Mouse (Mus musculus) embryo, embryonic 10.5 days (tissue): ENCODE results near the gene Adgrl1.
A peak's percentile ranks its signal among the peaks of the same experiment; 100 is the strongest.

Experiments used
- DNase-seq: peaks from one replicate; pipeline ENCODE4 v3.0.0-alpha.2; 2015; ENCODE audit warnings: low spot score

Gene Adgrl1

GRCm38 (mm10) chr8:83899363-83900252 lies at the start of gene Adgrl1:
Gene Adgrl1 (plus strand): TSS chr8:83900105.
- peak; percentile 96 for DNase-seq

- DNase-seq, result peak; percentile 9
Observed at GRCm38 (mm10) chr8:83852329-83852728, 47.6 kb upstream of the Adgrl1 start.

- no peak for DNase-seq
Observed at GRCm38 (mm10) chr8:83853323-83854050, 46.4 kb upstream of the Adgrl1 start.

GRCm38 (mm10) chr8:83856486-83857065 lies 43.3 kb upstream of the Adgrl1 start:
- DNase-seq, result no peak

GRCm38 (mm10) chr8:83862439-83863268 lies 37.3 kb upstream of the Adgrl1 start:
- peak; percentile 49 for DNase-seq

GRCm38 (mm10) chr8:83874881-83875655 lies 24.8 kb upstream of the Adgrl1 start:
- DNase-seq, result peak; percentile 78

DNA sequence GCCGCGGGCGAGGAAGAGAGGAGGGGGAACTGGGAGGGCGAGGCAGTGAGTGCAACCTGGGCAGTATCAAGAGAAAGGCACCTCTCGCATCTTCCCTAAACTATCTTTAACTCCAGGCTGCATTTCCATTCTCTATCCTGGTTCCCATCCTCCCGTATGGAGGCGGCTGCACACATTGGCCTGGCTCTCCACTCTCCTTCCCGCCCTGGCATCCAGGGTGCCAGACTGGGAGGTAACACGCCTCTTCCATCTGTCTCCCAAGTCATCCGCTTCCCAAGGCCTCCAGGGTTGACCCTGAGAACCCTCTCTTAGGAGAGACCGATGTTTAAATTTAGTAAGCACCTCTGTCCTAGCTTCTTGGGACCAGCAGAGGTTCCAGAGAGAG lies 24.3 kb upstream of the Adgrl1 start:
- DNase-seq, result no peak

DNA sequence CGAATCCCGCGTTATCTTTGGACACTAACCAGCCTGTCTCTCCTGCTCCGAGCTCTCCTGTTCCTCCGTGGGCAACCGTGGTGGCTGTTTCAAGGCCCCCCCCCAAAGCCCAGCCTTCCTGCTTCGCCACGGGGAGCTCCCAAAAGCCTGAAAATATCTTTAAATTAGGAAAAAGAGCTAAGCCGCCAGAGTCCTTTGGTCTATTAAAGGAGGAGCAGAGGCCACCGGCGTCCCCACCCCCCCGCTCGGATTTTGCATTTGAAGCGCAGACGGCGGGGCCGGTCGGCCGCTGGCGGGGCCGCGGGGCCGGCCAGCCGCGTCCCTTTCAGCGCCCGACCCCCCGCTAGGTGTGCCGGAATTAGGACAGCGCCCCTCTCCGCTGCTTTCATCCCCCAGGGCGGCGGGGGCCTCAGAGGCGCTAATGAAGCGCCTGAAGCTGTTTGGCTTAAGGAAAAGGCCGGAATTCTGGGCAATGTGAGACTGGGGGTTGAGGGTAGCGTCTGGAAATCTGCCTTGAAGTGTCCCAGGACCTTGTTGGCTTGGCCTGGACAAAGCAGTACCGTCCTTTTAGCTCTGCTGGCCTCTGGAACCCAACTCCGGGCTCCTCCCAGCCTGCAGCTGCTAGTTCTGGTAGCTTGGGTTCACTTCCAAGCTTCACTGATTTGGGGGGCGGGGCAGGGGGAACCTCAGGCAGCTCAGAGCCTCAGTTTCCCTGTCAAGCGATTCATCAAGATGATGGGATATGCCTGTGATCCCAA lies 23.6 kb upstream of the Adgrl1 start:
- DNase-seq, result peak; percentile 62

DNA sequence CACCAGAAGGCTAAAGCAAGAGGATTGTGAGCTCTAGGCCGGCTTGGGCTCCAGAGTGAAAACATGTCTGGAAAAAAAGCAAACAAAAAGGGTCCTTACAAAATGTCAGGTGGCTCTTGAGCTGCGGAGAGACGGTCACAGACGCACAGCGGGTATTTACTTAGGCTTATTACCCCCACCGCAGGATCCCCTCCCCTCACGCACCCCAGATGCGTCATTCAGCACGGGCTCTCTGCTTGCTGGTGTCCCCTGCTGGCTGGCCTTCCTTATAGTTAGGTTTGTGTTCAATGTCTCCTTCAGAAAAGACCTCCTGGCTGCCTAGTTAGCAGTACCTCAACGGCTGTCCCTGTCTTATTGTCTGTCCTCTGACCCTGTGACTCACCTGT lies 23.1 kb upstream of the Adgrl1 start:
- peak; percentile 53 for DNase-seq

- no peak for DNase-seq
Observed at GRCm38 (mm10) chr8:83888409-83888808, 11.5 kb upstream of the Adgrl1 start.

DNA sequence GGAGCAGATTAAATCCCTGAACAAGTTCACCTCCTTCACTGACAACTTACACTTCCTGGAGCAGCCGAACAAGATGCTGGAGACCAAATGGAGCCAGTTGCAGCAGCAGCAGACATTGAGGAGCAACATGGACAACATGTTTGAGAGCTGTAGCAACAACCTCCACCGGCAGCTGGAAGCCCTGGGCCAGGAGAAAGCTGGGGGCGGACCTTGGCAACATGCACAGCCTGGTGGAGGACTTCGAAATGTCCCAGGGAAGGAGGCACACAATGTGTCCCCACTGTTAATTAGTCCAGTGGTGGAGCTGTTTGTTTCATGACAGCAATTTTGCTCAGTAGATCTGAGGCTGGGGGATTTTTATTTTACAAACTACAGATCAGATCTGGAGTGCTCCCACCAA lies 7.8 kb upstream of the Adgrl1 start:
- DNase-seq, result no peak

DNA sequence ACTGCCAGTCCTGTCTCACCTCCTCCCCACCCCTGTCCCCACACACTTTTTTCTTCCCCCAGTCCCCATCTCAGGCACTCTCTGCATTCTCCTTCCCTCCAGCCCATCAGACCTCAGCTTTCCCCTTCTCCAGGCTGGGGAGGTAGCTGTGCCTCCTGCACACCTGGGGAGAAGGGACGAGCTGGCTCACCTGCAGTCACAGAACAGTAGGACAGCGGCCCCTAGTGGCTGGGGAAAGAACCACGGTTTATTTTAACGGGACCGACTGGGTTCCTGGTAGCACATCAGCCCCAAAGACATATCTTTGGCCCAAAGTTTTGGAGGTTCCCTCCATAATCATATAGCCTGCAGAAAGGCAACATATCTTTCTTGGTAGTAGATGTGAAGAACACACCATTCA lies 6.0 kb upstream of the Adgrl1 start:
- peak; percentile 78 for DNase-seq

- DNase-seq, result peak; percentile 80
Observed at GRCm38 (mm10) chr8:83895894-83896293, 4.0 kb upstream of the Adgrl1 start.

DNA sequence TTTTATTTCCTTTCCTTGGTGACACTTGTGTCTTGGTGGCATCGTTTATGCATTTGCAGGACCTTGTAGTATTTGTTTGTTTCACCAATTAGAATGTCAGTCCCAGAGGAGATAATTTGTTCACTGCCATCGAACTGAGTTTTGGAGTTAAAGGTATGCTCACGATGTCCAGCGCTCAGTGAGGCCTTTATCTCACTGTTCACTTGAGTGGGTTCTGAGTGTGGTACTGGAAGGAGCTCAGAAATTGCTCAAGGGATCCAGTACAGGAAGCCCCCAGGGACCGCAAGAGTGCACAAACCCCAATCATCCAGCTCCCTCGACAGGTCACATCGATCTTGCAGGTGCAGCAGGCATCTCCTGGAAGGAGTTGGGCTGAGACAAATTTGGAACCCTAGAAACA lies 3.4 kb upstream of the Adgrl1 start:
- DNase-seq, result no peak

- DNase-seq, result peak; percentile 81
Observed at GRCm38 (mm10) chr8:83897211-83897610, 2.7 kb upstream of the Adgrl1 start.

DNA sequence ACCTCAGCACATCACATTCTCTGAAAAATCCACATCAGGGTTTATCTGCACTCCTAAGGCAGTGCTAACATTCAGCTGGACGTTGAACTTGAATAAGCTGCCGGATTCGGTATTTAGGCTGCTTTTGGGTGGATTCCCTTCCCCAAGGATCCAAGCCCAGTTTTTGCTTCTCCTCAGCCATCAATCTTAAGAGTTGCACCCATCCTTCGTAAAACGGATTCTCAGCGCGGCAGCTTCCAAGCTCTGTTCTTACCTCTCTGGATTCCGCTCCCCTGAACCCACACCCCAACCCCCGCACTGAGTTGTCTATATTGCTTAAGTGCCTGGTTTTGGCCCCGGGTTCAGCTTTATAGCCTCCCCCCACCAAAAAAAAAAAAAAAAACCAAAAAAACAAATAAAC lies 1.4 kb upstream of the Adgrl1 start:
- peak; percentile 63 for DNase-seq

DNA sequence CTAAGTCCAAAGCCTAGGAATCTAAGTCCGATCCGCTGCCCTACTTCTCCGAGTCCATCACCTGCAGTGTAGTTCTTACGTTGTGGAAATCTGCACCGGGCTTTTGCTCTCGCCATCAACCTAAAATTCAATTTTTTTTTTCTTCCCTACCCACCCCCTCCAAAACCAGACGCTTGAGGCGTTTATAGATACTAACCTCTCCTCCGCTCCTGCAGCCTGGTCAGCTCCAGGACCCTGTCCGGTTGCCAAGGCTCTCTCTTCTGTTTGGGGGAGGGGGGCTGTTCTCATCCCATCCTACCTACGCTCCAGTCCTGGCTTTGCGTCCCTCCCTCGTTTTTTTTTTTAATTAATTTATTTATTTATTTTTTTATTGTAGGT lies 931 bp upstream of the Adgrl1 start:
- peak; percentile 86 for DNase-seq

- no peak for DNase-seq
Observed at GRCm38 (mm10) chr8:83900266-83900956, 506 bp downstream of the Adgrl1 start.

- peak; percentile 35 for DNase-seq
Observed at GRCm38 (mm10) chr8:83900957-83901270, 1.0 kb downstream of the Adgrl1 start.
